Mouse (Mus musculus) forebrain, embryonic 15.5 days (tissue): ENCODE data around the gene Ylpm1. TPM values are rescaled to one million over a fixed set of nuclear protein-coding genes. Genes with fewer than 3 reads are reported as not detected.

Experiments
- ATAC-seq: fragments of 200-750 bp; cut with Nextera tagmentation; replicated peaks from 2 replicates; pipeline ENCODE4 v1.8.0; 2017; ENCODE audit warnings: mild to moderate bottlenecking, moderate TSS enrichment, moderate library complexity
- H3K27ac ChIP-seq: fragments of 300-500 bp; sonication (generic); replicated peaks from 2 replicates; pipeline ENCODE4 v1.5.1; 2015; ENCODE audit warnings: mild to moderate bottlenecking, inconsistent platforms
- H3K27me3 ChIP-seq: fragments of 300-500 bp; sonication (generic); 2 replicates; pipeline ENCODE4 v1.6.1; 2015; ENCODE audit warnings: inconsistent platforms
- H3K36me3 ChIP-seq: fragments of 300-500 bp; sonication (generic); 2 replicates; pipeline ENCODE4 v1.6.1; 2015; ENCODE audit warnings: mild to moderate bottlenecking, inconsistent platforms
- H3K4me1 ChIP-seq: fragments of 300-500 bp; sonication (generic); 2 replicates; pipeline ENCODE4 v1.6.1; 2015; ENCODE audit warnings: inconsistent platforms
- H3K4me2 ChIP-seq: fragments of 300-500 bp; sonication (generic); replicated peaks from 2 replicates; pipeline ENCODE4 v1.6.1; 2015; ENCODE audit warnings: mild to moderate bottlenecking, inconsistent platforms
- H3K4me3 ChIP-seq: fragments of 300-500 bp; sonication (generic); 2 replicates; pipeline ENCODE4 v1.5.1; 2015; ENCODE audit warnings: mild to moderate bottlenecking, inconsistent platforms
- H3K9ac ChIP-seq: fragments of 300-500 bp; sonication (generic); replicated peaks from 2 replicates; pipeline ENCODE4 v1.6.1; 2015; ENCODE audit warnings: mild to moderate bottlenecking, inconsistent platforms
- H3K9me3 ChIP-seq: fragments of 300-500 bp; sonication (generic); 2 replicates; pipeline ENCODE4 v1.6.1; 2016; ENCODE audit warnings: inconsistent platforms
- WGBS: fragments of 180-500 bp; shearing (Covaris S2); methylation state at CpG from one replicate; pipeline ENCODE4 v1.1.7; 2015; ENCODE audit warnings: mixed read lengths; 5-methylcytosine and 5-hydroxymethylcytosine counted together
- polyA plus RNA-seq: library from polyadenylated mRNA; unstranded; fragments of >200 nt; fragmentation: Nextera tagmentation; extraction: Ambion mirVana; gene quantifications from 2 replicates; pipeline ENCODE4 v1.2.1, GENCODE M21; 2015

Gene Ylpm1
- polyA plus RNA-seq, 1 experiment from 2014 or later = 37.3 TPM

- Histone ChIP-seq H3K9me3 (no peaks in the 10 kb centered on the region), H3K4me1 (peaks cover 5% of the 10 kb centered on the region; the same call in 1 of the 2 replicates), H3K36me3 (no peaks in the 10 kb centered on the region), H3K4me3 (no peak overlapping the region), H3K9ac (no peak overlapping the region), H3K27me3 (no peaks in the 10 kb centered on the region), H3K27ac (no peak overlapping the region), H3K4me2 (no peak overlapping the region)
- WGBS = 81% methylated on average over 7 of the region's 7 CpGs
- ATAC-seq = no peak
Measured at GRCm38 (mm10) chr12:85095859-85096258, 99.7 kb downstream of the Ylpm1 start.

GRCm38 (mm10) chr12:85101001-85101400 is 104.9 kb downstream of the Ylpm1 start:
- H3K4me2 ChIP-seq = no peak overlapping the region
- H3K4me1 ChIP-seq = no peaks in the 10 kb centered on the region
- ATAC-seq = no peak
- H3K27ac ChIP-seq = no peak overlapping the region
- no peaks in the 10 kb centered on the region for H3K27me3 ChIP-seq
- no peaks in the 10 kb centered on the region for H3K9me3 ChIP-seq
- 56% methylated on average over 14 of the region's 14 CpGs for WGBS
- no peaks in the 10 kb centered on the region for H3K36me3 ChIP-seq
- H3K9ac ChIP-seq = no peak overlapping the region
- no peak overlapping the region for H3K4me3 ChIP-seq

GRCm38 (mm10) chr12:85101521-85102106 is 105.5 kb downstream of the Ylpm1 start:
- no peaks in the 10 kb centered on the region for H3K9me3 ChIP-seq
- H3K4me3 ChIP-seq = no peak overlapping the region
- no peak overlapping the region for H3K27ac ChIP-seq
- H3K4me2 ChIP-seq = no peak overlapping the region
- WGBS = 77% methylated on average over 5 of the region's 5 CpGs
- H3K27me3 ChIP-seq = no peaks in the 10 kb centered on the region
- H3K4me1 ChIP-seq = no peaks in the 10 kb centered on the region
- no peaks in the 10 kb centered on the region for H3K36me3 ChIP-seq
- no peak overlapping the region for H3K9ac ChIP-seq
- ATAC-seq = no peak

- H3K4me1 ChIP-seq = no peaks in the 10 kb centered on the region
- no peaks in the 10 kb centered on the region for H3K36me3 ChIP-seq
- H3K9ac ChIP-seq = no peak overlapping the region
- no peaks in the 10 kb centered on the region for H3K27me3 ChIP-seq
- H3K9me3 ChIP-seq = no peaks in the 10 kb centered on the region
- H3K27ac ChIP-seq = no peak overlapping the region
- ATAC-seq = no peak
- H3K4me2 ChIP-seq = no peak overlapping the region
- no peak overlapping the region for H3K4me3 ChIP-seq
- WGBS = 80% methylated on average over 8 of the region's 8 CpGs
Measured at GRCm38 (mm10) chr12:85103096-85103495, 107.0 kb downstream of the Ylpm1 start.

- H3K9ac ChIP-seq = no peak overlapping the region
- H3K9me3 ChIP-seq = no peaks in the 10 kb centered on the region
- 80% methylated on average over 8 of the region's 8 CpGs for WGBS
- no peak overlapping the region for H3K4me2 ChIP-seq
- H3K4me3 ChIP-seq = no peak overlapping the region
- peaks cover 3% of the 10 kb centered on the region for H3K4me1 ChIP-seq
- no peaks in the 10 kb centered on the region for H3K36me3 ChIP-seq
- no peak for ATAC-seq
- no peaks in the 10 kb centered on the region for H3K27me3 ChIP-seq
- H3K27ac ChIP-seq = no peak overlapping the region
Measured at GRCm38 (mm10) chr12:85104789-85105188, 108.7 kb downstream of the Ylpm1 start.

GRCm38 (mm10) chr12:85106292-85106691 is 110.2 kb downstream of the Ylpm1 start:
- H3K4me2 ChIP-seq = no peak overlapping the region
- H3K27me3 ChIP-seq = no peaks in the 10 kb centered on the region
- 7% methylated on average over 8 of the region's 8 CpGs for WGBS
- H3K9me3 ChIP-seq = no peaks in the 10 kb centered on the region
- H3K36me3 ChIP-seq = no peaks in the 10 kb centered on the region
- ATAC-seq = no peak
- H3K4me1 ChIP-seq = peaks cover 7% of the 10 kb centered on the region
- no peak overlapping the region for H3K9ac ChIP-seq
- H3K27ac ChIP-seq = no peak overlapping the region
- H3K4me3 ChIP-seq = no peak overlapping the region

GRCm38 (mm10) chr12:85108643-85109042 is 112.5 kb downstream of the Ylpm1 start:
- H3K36me3 ChIP-seq = no peaks in the 10 kb centered on the region
- no peak overlapping the region for H3K4me3 ChIP-seq
- no peak for ATAC-seq
- H3K4me2 ChIP-seq = no peak overlapping the region
- no peaks in the 10 kb centered on the region for H3K9me3 ChIP-seq
- H3K9ac ChIP-seq = no peak overlapping the region
- no peaks in the 10 kb centered on the region for H3K27me3 ChIP-seq
- H3K27ac ChIP-seq = no peak overlapping the region
- peaks cover 26% of the 10 kb centered on the region for H3K4me1 ChIP-seq
- 52% methylated on average over 3 of the region's 3 CpGs for WGBS

GRCm38 (mm10) chr12:85109426-85109825 is 113.3 kb downstream of the Ylpm1 start:
- Histone ChIP-seq H3K27me3 (no peaks in the 10 kb centered on the region), H3K36me3 (no peaks in the 10 kb centered on the region), H3K9me3 (no peaks in the 10 kb centered on the region), H3K4me3 (0 out of 2 replicates have a peak overlapping the region, but pooled peaks have one; percentile 89), H3K4me2 (peak overlapping the region; percentile 72; the same call in 1 of the 2 replicates), H3K27ac (no peak overlapping the region), H3K9ac (no peak overlapping the region), H3K4me1 (peaks cover 26% of the 10 kb centered on the region)
- ATAC-seq = no peak
- WGBS = 11% methylated on average over 4 of the region's 4 CpGs

- peak; percentile 27; the same call in 1 of the 2 replicates for ATAC-seq
- Histone ChIP-seq H3K9ac (peak overlapping the region; percentile 95), H3K4me1 (peaks cover 26% of the 10 kb centered on the region), H3K9me3 (no peaks in the 10 kb centered on the region), H3K4me3 (peak overlapping the region; percentile 89), H3K27me3 (no peaks in the 10 kb centered on the region), H3K36me3 (peaks cover 4% of the 10 kb centered on the region; the same call in 1 of the 2 replicates), H3K27ac (peak overlapping the region; percentile 84), H3K4me2 (peak overlapping the region; percentile 72)
- WGBS = 13% methylated on average over 18 of the region's 18 CpGs
Measured at GRCm38 (mm10) chr12:85110011-85110697, 114.0 kb downstream of the Ylpm1 start.

GRCm38 (mm10) chr12:85110698-85111592 is 114.8 kb downstream of the Ylpm1 start, which contains the start of the genes Prox2 and Dlst:
TSS of gene Prox2 (minus strand) at chr12:85110759.
TSS of gene Dlst (plus strand) at chr12:85110833.
- no peaks in the 10 kb centered on the region for H3K9me3 ChIP-seq

GRCm38 (mm10) chr12:85112550-85113251 is 116.6 kb downstream of the Ylpm1 start:
- no peak overlapping the region for H3K4me3 ChIP-seq
- WGBS = 91% methylated on average over 7 of the region's 7 CpGs

More at GRCm38 (mm10) chr12:85110698-85111592, 114.8 kb downstream of the Ylpm1 start, which contains the start of the genes Prox2 and Dlst:
- peaks cover 9% of the 10 kb centered on the region; the same call in 1 of the 2 replicates for H3K36me3 ChIP-seq
- H3K9ac ChIP-seq = peak within 1 kb of the TSS; percentile 95
- peak within 1 kb of the TSS; percentile 89 for H3K4me3 ChIP-seq
- peak within 1 kb of the TSS; percentile 84 for H3K27ac ChIP-seq
- no peaks in the 10 kb centered on the region for H3K27me3 ChIP-seq
- under 1% methylated on average over 83 of the region's 83 CpGs for WGBS
- peak; percentile 97 for ATAC-seq
- H3K4me2 ChIP-seq = peak within 1 kb of the TSS; percentile 72
- H3K4me1 ChIP-seq = peaks cover 26% of the 10 kb centered on the region

More at GRCm38 (mm10) chr12:85112550-85113251, 116.6 kb downstream of the Ylpm1 start:
- Histone ChIP-seq H3K9me3 (no peaks in the 10 kb centered on the region), H3K4me1 (peaks cover 26% of the 10 kb centered on the region), H3K9ac (no peak overlapping the region), H3K4me2 (0 out of 2 replicates have a peak overlapping the region, but pooled peaks have one; percentile 72), H3K27ac (no peak overlapping the region), H3K36me3 (peaks cover 10% of the 10 kb centered on the region; the same call in 1 of the 2 replicates), H3K27me3 (no peaks in the 10 kb centered on the region)
- ATAC-seq = no peak
